Mouse (Mus musculus) liver, postnatal 0 days (tissue): ENCODE measurements at regions not wholly inside any gene's neighbourhood (a gene's known extent, or its start where the extent isn't known, plus 50 kb on each side); places are given as distances from the start of the nearest gene placed in this dataset.

Experiments
- CTCF ChIP-seq: sonication (generic); IDR thresholded peaks from 2 replicates; pipeline ENCODE4 v1.5.1; 2016; ENCODE audit warnings: antibody characterized with exemption, low read depth
- EP300 ChIP-seq: IDR thresholded peaks from 2 replicates; pipeline ENCODE4 v1.6.1; 2016; ENCODE audit warnings: antibody characterized with exemption, low read depth, mild to moderate bottlenecking

DNA sequence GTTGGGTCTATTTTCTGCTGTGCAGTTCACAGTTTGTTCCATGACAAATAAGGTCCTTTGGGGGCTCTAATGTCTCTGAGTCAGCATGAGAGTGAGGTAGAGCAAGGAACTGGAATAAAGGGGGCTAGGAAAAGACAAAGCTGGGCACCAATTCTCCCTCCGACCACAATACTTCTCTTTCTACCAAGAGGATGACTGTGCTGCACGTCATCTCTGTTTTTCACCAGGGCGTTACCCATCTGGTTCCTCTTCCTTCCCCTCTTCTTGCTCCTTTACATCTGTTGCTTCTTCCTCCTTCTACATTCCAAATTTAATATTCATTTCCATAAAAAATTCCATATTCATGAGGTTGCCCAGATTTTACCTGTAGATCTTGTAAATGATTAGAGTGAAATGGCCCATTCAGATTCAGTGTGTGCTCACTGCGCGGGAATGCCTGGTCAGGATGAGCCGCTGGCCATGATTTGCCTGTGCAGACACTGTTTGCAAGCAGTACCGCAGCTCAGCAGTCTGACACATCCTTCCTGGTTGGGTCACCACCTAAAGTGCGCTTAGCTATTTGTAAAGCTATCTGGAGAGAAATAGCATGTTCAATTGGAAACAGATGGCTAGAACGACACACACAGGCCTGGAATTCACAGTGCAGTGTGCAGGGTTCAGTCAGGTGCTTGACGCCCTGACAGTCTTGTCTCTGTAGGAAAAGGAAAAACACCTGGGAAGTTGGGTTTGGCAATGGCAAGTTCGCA lies 216.7 kb upstream of the Dkk2 start:
- no peak for TF ChIP-seq CTCF
- no peak for TF ChIP-seq EP300
